Mouse (Mus musculus) monocyte, adult 2 months (primary cell): Measurements from ENCODE around the gene Hist1h4d.

Experiments used
- DNase-seq, 2 experiments: peaks; one replicate each; pipeline ENCODE4 v3.0.0; 2022; ENCODE audit warnings: low spot score in 2 of 2, low read depth in 1 of 2

The Hist1h4d gene

DNA sequence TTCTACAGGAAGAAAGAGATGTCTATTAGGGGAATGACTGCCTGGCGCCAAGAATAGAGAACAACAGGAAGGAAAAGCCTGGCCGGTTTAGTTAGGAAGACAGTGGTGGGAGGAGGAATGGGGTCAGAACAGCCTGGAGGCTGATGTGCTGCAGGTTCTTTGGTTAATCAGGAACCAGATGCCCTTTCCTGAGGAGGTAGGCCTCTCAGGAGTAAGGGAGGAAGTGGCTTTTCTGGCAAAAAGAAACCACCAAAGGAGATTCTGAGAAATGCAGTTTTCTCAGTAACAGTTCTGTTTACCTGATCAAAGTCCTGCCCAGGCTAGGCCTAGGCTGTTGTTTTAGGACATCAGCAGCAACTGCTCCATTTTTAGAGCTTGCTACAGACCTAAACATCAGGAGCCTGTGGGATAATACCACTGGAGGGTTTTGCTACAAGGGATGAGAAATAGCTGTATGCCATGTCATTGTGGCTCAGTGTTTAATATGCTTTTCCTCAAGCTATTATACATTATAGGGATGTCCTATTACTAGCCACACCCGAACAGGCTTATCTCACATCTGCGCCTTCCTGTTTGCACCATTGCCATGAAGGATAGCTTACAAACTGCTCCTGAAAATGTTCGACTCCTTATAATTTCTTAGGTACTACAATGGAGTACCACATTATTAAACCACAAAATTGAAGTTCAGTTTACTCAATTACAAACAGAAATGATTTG, 11.8 kb downstream of the Hist1h4d start:
- no peak for DNase-seq

DNA sequence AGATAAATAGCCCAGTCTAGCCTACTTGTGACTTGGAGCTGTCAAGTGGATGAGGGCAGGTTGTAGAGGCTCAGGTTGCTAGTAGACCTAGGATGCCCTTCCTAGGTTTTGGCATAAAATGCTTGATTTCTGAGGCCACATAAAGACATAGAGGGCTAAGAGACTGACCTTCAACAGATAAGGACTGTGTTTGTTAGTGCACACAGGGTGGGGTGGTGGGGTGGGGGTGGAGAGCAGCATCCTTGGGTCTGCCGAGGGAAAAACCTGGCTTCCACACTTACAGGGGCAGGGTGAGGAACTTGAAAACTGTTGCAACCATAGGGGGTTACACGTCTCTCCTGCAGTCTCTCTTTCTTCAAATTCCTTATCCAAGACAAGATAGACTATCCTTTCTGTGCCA, 13.8 kb downstream of the Hist1h4d start:
- no peak for DNase-seq

DNA sequence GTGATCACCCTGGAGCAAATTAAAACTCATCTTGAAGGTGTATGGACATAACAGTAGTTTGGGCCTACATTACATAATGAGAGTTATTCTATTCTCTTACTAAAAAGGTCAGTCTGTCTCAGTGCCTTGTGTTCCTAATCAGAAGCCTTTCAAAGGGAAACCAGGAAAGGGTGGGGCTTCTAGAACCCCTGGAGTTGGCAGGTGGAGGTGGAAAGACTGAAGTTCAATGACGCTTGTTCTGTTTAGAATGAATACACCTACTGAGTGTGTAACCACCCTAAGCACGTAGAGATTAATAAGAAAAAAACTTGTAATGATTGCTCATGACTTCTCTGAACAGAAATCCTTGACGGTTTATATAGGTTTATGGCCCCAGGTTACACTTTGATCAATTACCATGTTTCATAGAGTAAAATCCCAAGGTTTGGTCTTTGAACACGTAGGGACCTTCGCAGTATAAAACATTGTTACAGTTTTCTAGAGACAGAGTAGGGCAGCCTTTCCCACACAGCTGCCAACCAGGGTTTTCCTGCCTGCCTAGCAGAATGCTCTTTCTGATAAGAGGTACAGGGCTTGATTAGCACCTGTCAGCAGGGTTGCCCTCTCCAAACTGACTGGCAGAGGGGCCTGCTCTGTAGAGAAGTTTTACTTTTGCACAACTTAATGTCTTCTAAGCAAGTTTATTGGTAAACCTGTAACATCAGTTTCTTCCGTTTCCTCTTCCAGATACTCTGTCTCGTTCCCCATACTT, 14.4 kb downstream of the Hist1h4d start:
- no peak for DNase-seq

DNA sequence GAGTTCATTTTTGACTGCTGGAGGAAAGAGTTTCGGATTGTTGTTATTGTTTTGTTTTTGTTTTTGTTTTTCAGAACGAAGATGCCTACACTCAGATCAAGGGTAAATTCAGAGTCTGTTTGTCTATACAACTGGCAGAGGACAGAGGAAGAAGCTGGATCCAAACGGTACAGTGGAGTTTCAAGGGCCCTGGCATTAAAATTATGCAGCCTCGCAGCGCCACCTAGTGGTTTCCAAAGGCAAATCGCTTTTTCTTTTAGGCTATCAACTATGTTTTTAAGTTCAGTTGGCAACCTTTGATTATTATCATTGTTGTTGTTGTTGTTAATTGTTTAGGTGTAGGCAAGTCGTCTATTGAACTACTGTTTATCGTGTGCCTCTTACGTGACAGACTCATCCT, 16.6 kb downstream of the Hist1h4d start:
- peak in 1 of 2 experiments; percentile 70 for DNase-seq

DNA sequence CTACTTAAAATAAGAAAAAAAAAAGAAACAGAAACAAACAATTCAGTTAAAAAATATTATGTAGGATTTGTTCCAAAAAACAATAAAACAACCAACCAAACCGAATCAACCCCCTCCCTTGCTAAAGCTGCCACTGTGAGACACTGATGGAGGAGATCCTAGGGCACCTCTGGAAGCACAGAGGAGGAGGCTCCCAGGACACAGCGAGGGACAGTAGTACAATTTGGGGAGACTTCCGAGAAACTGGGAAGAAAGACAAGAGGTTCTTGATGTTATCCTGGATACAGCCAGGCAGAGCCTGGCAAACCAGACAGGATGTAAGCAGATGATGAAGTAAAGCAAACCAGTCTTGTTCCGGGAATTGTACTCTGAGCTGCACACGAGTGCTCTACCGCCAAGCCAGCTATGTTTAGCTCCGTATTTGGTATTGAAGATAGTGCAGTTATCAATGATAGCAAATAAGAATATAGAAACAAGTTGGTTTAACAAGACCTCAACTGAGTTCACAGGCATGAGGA, 21.8 kb downstream of the Hist1h4d start:
- DNase-seq: no peak

DNA sequence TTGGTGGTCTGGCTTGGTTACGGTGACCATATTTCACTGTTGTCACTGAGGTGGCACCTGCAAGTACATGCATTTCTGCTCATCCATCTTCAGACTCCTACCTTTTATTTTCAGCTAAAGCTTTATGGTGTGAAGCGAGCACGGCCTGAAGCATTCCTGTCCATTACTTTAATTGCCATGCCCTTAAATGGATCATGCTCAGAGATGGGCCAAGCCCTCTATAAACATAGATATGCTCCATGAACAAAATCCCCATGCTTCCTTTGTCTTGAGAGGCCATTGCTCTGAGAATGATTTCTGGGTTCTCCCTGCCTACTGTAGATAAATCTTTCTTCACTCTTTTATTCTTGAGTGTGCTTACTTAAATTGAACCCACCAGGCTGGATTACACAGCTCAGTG, 23.1 kb downstream of the Hist1h4d start:
- no peak for DNase-seq

DNA sequence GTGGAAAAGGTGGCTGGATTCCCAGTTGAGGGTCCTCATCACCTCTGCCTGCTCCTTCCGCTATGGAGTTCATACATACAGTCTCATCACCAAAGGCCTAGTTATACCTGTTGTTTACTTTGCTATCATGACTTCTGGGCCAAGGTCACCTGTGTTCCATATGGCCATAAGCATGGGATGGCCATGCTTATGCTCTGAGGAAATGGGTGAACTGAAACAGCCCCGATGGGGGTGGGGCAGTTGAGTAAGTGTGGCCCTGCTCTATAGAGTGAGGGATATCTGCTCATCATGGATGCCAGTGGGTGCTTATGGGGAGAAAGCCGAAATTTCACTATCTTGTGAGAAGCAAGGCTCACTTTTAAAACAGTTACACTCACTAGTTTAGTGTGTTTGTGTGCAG, 23.7 kb downstream of the Hist1h4d start:
- no peak for DNase-seq

DNA sequence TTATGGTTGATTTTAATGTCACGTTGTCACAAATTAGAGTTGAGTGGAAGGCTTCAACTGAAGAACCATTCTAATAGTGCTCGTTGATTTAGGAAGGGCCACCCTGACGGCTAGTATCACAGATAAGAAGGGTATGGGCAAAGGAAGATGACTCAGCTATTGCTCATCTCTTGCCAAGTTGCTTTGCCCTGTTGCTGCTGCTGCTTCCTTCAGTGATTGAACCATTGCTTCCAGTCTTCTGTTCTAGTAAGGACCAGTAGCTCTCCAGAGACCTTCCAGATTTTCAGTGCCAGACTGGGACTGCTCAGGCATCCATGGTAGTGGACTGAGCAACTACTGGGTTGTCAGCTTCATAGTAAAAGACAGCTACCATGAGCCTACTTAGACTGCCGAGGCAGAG, 27.8 kb downstream of the Hist1h4d start:
- no peak for DNase-seq

DNA sequence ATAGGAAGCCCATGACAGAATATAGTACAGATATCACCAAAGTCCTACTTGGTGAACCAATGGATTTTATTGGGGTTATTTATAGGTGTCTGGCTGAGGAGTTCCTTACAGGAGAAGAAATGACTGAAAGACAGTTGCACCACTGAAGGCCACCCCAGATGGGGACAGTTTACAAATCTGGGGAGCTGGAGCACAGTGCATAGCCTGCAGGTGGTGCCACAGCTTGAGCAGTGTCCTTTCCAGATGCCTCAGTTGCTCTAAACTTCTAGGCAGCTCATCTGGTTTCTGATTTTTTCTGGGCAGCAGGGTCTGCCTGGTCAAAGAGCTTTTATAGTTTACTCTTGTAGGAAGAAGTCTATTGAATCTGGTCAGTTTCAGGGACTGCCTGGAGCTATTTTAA, 28.4 kb downstream of the Hist1h4d start:
- DNase-seq: no peak

DNA sequence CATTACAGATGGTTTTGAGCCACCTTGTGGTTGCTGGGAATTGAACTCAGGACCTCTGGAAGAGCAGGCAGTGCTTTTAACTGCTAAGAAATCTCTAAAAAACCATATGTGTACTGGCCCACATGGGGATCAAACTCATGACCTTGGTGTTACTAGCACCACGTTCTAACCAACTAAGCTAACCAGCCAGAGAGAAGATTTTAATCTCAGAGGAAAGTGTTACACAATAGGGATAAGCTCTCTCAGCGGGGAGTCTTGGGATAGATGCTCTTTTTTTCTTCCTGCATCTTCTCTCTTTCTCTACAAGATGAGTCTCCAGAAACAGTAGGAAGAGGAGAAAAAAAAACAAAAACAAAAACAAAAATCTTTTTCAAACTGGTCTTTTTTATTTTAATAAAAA, 29.0 kb downstream of the Hist1h4d start:
- DNase-seq: no peak

DNA sequence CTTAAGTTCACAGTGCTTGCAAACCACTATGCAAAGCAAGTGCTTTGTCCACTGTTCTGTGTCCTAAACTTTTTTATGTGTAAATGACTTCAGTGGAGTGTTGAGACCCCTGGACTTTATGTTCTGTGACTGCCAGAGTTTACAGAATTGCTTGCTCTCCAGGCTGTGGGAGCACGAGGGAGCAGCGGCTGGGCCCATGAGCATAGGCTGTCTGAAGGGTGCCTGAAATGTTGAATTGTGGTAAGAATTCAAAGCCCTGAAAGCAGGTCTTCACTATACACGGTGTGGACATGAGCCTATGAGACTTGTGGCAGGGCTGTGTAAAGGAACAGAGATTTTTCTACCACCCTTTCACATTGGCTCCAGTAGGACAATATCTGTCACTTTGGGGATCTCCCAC, 30.2 kb downstream of the Hist1h4d start:
- DNase-seq: no peak

DNA sequence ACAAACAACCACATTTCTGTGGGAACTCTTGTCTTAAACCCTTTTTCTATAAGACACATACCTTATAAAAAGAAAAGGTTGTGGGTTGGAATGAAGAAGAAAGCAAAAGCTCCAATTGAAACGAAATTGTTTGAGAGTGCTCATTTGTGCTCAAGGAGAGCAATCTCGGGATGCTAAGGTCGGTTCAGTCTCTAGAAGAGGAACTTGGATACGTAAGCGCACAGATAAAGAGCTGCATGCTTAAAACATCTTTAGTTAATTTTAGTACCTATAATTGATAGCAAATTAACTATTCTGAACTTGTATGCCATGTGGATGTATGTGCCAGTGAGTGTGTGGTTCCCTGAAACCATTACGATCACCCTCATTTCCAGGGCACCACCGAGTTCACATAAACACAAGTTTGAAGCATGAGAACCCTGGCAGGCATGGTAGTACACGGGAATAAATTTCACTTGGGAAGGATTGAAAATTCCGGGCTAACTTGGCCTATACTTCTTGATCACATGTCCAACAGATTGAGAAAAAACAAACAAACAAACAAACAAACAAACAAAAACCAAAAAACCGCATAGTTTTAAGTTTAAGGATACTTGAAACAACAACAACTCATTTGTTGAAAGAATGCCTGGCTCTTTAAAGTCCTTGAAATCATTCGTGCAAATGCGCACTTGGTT, 38.8 kb downstream of the Hist1h4d start:
- DNase-seq: no peak

DNA sequence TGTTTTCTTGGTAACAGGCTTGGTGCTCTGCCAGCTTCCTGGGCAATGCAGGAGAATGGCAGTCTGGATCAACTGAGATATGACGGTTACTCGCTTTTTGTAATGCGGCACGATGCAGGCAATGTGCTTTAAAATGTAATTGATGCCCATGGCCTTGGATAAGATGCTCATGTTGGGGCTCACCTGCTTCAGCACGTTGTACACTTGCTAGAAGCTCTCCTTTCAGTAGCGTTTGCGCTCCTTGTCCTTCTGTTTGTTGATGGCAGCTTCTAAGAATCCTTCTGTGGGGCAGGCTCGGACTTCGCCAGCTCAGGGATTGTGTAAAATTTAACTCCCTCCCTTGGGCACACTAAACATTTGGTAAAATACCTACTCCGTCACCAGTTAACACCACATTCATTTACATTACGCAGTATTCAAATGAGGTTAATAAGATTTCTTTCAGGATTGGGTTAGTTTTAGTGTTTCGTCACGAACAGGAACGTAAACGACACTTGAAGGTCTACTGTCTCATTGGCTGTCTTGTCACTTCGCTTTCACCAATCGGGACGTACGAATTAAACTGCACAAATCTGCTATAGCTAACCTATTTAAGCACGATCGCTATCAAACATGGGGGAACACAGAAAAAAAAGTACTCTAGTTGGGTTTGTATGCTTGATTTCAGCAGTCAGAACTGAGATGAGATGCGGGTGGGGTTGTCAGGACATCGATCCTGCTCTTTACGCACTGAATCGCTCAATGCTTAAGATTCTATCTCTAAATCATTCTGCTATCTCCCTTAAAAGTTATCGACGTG, 39.5 kb downstream of the Hist1h4d start, which contains the start of gene Hist1h2be:
Hist1h2be (minus strand) TSS at position 392 of the 799 bp plus-strand sequence.
- peak; percentile 38 to 63 for DNase-seq

DNA sequence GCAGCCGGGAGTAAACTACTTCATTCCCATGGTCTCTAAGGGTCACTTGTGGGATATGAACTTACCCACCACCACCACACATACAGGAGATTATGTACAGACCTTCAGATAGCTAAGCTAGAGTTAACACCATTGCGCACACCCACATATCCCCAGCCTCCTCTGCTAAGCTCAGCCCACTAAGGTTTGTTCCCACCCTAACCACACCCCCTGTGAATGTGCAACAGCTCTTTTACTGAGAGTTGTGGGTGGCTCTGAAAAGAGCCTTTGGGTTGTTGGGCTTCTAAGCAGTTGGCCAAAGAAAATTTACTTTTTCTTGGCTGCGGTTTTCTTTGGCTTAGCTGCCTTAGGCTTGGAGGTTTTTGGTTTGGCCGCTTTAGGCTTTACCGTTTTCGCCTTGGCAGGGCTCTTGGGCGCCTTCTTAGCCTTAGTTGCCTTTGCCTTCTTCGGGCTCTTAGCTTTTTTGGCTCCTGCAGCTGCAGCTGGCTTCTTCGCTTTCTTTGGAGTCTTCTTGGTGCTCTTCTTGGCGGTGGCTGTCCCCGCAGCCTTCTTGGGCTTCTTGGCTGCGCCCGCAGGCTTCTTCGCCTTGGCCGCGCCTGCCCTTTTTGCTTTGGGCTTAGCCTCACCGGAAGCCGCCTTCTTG, 40.3 kb downstream of the Hist1h4d start:
- peak; percentile 57 to 67 for DNase-seq

DNA sequence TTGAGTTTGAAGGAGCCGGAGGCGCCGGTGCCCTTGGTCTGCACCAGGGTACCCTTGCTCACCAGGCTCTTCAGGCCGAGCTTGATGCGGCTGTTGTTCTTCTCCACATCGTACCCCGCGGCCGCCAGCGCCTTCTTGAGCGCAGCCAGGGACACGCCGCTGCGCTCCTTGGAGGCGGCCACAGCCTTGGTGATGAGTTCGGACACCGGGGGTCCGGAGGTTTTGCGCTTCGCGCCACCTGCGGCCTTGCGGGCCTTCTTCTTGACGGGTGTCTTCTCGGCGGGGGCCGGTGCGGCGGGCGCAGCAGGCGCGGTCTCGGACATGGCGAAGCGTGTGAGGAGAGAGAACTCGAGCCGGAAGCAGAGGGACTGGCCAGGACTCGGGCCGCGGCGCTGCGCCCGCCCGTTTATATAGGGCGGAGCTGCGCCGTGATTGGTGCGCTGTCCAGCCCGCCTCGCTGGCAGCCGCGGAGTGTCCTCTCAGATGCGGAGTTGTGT, 40.8 kb downstream of the Hist1h4d start, which contains the start of gene Hist1h1e:
Hist1h1e (minus strand) TSS at position 384 of the 497 bp plus-strand sequence.
- DNase-seq: peak; percentile 66 to 82

DNA sequence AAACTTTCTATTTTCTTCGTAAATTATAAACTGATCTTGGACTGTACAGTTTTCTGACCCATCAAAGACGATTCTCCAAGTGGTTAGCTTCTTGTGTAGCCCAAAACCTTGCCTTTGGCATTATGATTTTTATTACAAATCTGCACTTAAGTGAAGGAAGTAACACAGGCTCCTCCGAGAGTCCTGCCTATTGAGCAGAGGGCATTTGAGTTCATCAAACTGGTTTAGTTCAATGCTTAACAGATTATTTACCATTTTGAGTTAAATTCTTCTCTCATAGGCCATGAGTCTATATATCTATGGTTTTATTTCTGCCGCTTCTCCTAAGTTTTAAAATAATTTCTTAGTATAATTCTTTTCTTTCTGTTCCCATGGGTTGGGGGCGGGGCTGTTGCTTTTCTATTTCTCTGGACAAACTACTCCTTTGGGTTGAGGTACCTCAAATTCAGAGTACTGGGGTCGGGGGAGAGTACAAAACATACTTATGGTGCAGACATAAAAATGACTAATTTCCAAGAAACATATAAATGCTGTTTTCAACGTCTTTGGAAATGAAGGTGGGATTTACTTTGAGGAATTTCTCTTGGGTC, 41.6 kb downstream of the Hist1h4d start:
- no peak for DNase-seq

DNA sequence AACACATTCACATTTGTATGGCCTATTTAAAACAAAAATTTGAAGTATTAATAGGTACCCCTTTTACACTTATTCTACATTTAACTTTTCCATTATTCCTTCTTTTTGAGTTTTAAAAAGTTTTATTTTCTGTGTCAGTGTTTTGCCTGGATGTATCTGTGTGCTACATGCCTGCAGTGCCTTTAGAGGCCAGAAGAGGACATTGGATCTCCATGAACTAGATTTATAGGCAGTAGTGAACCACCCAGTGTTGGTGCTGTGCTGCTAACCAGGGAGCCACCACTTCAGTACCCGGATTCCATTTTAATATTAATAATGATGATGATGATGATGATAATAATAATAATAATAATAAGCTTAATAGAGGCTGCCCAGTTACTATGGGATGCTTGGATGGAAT, 49.3 kb downstream of the Hist1h4d start:
- no peak for DNase-seq
